Mouse (Mus musculus) liver, postnatal 0 days (tissue): ENCODE data around the gene Ptpro. TPM values are rescaled to one million over a fixed set of nuclear protein-coding genes. Genes with fewer than 3 reads are reported as not detected.

Source experiments
- ATAC-seq: fragments of 200-750 bp; cut with Nextera tagmentation; 2 replicates; pipeline ENCODE4 v1.8.0; 2017; ENCODE audit warnings: mild to moderate bottlenecking, moderate library complexity
- DNase-seq: peaks from one replicate; pipeline ENCODE4 v3.0.0-alpha.2; 2016
- H3K27ac ChIP-seq: fragments of 300-500 bp; sonication (generic); 2 replicates; pipeline ENCODE4 v1.5.1; 2014; ENCODE audit warnings: antibody characterized with exemption, moderate library complexity, mild to moderate bottlenecking, low read depth
- H3K27me3 ChIP-seq: fragments of 300-500 bp; sonication (generic); 2 replicates; pipeline ENCODE4 v1.6.1; 2014; ENCODE audit warnings: low read length, control low read depth, mixed read lengths; ENCODE audit not compliant: insufficient read depth
- H3K36me3 ChIP-seq: fragments of 300-500 bp; sonication (generic); replicated peaks from 2 replicates; pipeline ENCODE4 v1.6.1; 2014; ENCODE audit warnings: mild to moderate bottlenecking, control low read depth, low read length, moderate library complexity, mixed read lengths; ENCODE audit not compliant: insufficient read depth
- H3K4me1 ChIP-seq: fragments of 300-500 bp; sonication (generic); 2 replicates; pipeline ENCODE4 v1.6.1; 2014; ENCODE audit warnings: antibody characterized with exemption, mild to moderate bottlenecking, control low read depth; ENCODE audit not compliant: insufficient read depth
- H3K4me2 ChIP-seq: fragments of 300-500 bp; sonication (generic); 2 replicates; pipeline ENCODE4 v1.6.1; 2014; ENCODE audit warnings: low read depth, mild to moderate bottlenecking, low read length, moderate library complexity, mixed read lengths
- H3K4me3 ChIP-seq: fragments of 300-500 bp; sonication (generic); 2 replicates; pipeline ENCODE4 v1.5.1; 2014; ENCODE audit warnings: low read depth, low read length
- H3K9ac ChIP-seq: fragments of 300-500 bp; sonication (generic); replicated peaks from 2 replicates; pipeline ENCODE4 v1.6.1; 2014; ENCODE audit warnings: mild to moderate bottlenecking, moderate library complexity
- H3K9me3 ChIP-seq: fragments of 300-500 bp; sonication (generic); 2 replicates; pipeline ENCODE4 v1.6.1; 2016; ENCODE audit warnings: mild to moderate bottlenecking, control low read depth, low read length, mixed read lengths
- CTCF ChIP-seq: sonication (generic); IDR thresholded peaks from 2 replicates; pipeline ENCODE4 v1.5.1; 2016; ENCODE audit warnings: antibody characterized with exemption, low read depth
- EP300 ChIP-seq: IDR thresholded peaks from 2 replicates; pipeline ENCODE4 v1.6.1; 2016; ENCODE audit warnings: antibody characterized with exemption, low read depth, mild to moderate bottlenecking
- WGBS: fragments of 180-500 bp; shearing (Covaris S2); extraction: QIAGEN DNeasy Blood & Tissue Kit; methylation state at CpG from one replicate; pipeline ENCODE4 v1.1.7; 2014; ENCODE audit not compliant: insufficient replicate concordance; 5-methylcytosine and 5-hydroxymethylcytosine counted together
- polyA plus RNA-seq: library from polyadenylated mRNA; unstranded; fragments of >200 nt; fragmentation: Nextera tagmentation; extraction: Ambion mirVana; gene quantifications from 2 replicates; pipeline ENCODE4 v1.2.1, GENCODE M21; 2015

Gene Ptpro
- polyA plus RNA-seq, 1 experiment from 2014 or later: 0.86 TPM

DNA sequence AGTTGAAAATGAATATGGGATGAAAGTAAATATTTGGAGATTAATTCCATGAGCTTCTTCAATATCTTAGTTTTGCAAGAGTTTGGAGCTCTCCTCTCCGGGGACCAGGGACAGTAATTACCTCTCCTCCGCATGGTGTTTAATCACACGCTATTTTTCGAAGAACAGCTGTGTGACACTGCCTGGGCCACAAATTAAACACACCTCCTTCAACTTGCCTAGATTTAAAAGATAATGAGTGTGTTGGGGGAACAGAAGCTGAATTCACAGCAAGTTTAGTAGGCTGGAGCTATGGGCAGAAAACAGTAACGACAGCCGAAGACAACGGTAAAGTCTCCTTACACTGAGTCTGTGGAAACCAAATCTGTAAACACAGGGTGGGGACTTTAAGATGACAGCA lies 35.7 kb downstream of the Ptpro start:
- WGBS: 87% methylated on average over 7 of the region's 7 CpGs
- no peak overlapping the region for H3K9ac ChIP-seq
- H3K4me3 ChIP-seq: no peak overlapping the region
- no peaks in the 10 kb centered on the region for H3K4me1 ChIP-seq
- H3K27ac ChIP-seq: no peak overlapping the region
- no peak for TF ChIP-seq CTCF
- no peak for TF ChIP-seq EP300
- no peaks in the 10 kb centered on the region for H3K27me3 ChIP-seq
- DNase-seq (no peak), ATAC-seq (no peak)
- H3K36me3 ChIP-seq: no peaks in the 10 kb centered on the region
- no peak overlapping the region for H3K4me2 ChIP-seq
- H3K9me3 ChIP-seq: no peaks in the 10 kb centered on the region

DNA sequence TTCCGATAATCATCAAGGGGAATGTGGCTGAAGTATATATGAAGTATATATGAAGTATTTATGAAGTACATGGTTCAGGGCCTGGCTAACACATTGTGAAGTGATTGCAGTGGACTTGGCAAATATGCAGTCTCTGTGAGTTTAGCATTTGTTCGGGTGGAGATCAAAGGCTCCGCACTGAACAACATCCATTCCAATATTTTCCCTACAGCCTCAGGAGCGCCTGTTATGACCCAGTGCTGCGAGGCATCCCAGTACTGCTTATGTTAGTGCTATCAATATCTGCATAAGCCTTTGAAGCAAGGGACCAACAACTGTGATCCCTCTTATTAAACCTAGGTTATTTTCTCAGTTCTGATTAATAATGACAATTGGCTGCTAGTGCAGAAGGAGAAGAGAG lies 36.1 kb downstream of the Ptpro start:
- DNase-seq: no peak
- no peak overlapping the region for H3K4me2 ChIP-seq
- no peak overlapping the region for H3K4me3 ChIP-seq
- no peaks in the 10 kb centered on the region for H3K4me1 ChIP-seq
- no peak overlapping the region for H3K9ac ChIP-seq
- H3K27me3 ChIP-seq: no peaks in the 10 kb centered on the region
- H3K27ac ChIP-seq: no peak overlapping the region
- H3K9me3 ChIP-seq: no peaks in the 10 kb centered on the region
- 84% methylated on average over 5 of the region's 5 CpGs for WGBS
- TF ChIP-seq EP300 (no peak), CTCF (no peak)
- H3K36me3 ChIP-seq: no peaks in the 10 kb centered on the region
- no peak for ATAC-seq

DNA sequence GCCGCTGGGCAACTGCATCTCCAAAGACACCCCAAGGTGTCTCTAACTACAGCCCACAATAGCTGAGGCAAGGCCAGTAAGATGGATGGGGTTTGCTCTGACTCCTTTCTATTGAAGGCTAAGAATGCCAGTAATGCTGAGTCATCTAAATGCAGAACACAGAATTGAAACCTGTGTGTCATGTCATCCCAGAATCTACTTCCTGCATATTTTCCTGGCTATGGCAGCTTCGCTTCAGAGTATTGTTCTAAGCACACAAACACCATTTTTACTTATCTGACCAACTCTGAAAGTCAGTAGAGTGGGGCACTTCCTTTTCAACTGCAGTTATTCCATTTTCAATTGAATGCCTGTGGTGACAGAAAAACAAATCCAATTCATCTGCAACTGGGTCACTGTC lies 40.3 kb downstream of the Ptpro start:
- no peak for TF ChIP-seq CTCF
- TF ChIP-seq EP300: no peak
- Histone ChIP-seq H3K9me3 (peaks cover 3% of the 10 kb centered on the region; the same call in 1 of the 2 replicates), H3K27ac (no peak overlapping the region), H3K9ac (no peak overlapping the region), H3K4me2 (no peak overlapping the region), H3K4me3 (no peak overlapping the region), H3K27me3 (no peaks in the 10 kb centered on the region), H3K4me1 (no peaks in the 10 kb centered on the region), H3K36me3 (no peaks in the 10 kb centered on the region)
- WGBS: 57% methylated on average over 2 of the region's 2 CpGs
- ATAC-seq (0 out of 2 replicates have a peak, but pooled peaks have one; percentile 10), DNase-seq (no peak)

DNA sequence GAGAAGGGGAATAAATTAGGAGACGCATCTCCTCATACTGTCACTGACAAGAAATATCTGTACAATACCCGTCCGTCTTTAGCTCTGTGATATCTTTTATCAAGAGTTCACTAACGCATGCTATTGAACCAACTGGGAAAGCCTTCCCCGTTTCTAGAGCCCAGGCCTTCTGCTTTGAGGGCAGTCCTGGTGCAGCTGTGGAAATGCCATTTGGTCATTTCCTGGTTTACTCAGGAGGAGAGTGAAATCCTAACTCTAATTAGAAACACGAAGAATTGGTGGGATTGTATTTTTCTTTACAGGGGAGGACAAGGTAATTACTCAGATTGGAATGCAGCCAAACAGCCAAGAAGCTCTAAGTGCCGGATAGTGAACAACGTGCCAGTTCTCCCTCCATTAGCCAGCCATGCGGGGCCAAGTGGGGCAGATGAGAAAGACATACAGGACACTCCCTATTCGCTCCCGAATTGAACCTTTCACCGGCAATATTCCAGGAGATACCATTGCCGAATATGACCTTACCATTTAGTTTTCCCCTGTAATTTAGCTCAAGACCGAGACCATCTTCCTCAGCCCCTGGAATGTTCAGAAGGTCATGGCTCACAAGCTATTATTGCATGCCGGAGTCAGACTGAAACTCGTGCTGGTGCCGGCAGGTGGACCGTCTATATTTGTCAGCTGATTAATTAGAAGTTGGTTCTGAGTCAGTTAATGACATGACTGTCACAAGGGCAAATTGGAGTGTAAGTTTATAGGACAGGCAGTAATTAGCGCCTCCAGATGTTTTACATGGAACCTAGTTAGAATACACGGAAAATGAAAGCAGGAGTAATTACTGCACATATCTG lies 43.1 kb downstream of the Ptpro start:
- Histone ChIP-seq H3K9me3 (peaks cover 3% of the 10 kb centered on the region; the same call in 1 of the 2 replicates), H3K4me3 (no peak overlapping the region), H3K27me3 (no peaks in the 10 kb centered on the region), H3K36me3 (no peaks in the 10 kb centered on the region), H3K4me2 (no peak overlapping the region), H3K4me1 (no peaks in the 10 kb centered on the region), H3K9ac (no peak overlapping the region), H3K27ac (no peak overlapping the region)
- DNase-seq: no peak
- TF ChIP-seq EP300: no peak
- TF ChIP-seq CTCF: no peak
- 75% methylated on average over 20 of the region's 20 CpGs for WGBS
- ATAC-seq: no peak

DNA sequence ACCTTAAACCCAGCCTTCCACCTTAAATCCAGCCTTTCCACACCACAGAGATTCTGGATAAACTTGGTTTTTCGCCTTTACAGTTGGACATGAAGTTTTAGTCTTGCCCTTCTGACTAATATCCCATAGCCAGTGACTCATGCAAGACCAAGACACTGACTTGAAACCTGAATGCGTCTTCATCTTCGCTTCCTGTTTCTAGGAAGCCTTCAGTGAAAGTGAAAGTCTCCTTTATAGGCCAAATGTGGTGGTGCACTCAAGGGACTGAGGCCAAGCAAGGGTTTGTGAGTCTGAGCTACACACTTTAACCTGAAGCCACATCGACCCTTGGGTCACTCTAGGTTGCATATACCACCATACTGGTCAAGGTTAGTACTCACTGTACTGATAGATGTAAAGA lies 50.4 kb downstream of the Ptpro start:
- Histone ChIP-seq H3K36me3 (no peaks in the 10 kb centered on the region), H3K4me3 (no peak overlapping the region), H3K9me3 (no peaks in the 10 kb centered on the region), H3K27ac (no peak overlapping the region), H3K4me2 (no peak overlapping the region), H3K4me1 (no peaks in the 10 kb centered on the region), H3K27me3 (no peaks in the 10 kb centered on the region), H3K9ac (no peak overlapping the region)
- TF ChIP-seq EP300: no peak
- no peak for TF ChIP-seq CTCF
- DNase-seq (no peak), ATAC-seq (no peak)
- 67% methylated on average over 4 of the region's 4 CpGs for WGBS

DNA sequence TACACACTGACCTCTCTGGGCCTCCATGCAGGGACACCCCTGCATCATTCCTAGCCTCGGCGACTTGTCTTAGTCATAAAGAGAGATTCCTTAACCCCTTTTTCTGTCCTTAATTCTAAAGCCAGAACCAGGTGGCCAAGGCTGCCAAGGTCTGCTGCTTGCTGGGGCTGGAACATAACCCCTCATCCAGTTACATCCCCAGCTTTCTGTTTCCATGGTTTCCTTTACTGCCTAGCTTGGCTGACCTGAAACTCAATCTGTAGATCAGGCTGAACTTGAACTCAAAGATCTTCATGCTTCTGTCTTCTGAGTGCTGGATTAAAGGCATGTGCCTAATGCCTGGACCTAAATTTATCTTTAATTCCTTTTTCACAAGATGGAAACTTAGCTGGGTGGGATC lies 51.7 kb downstream of the Ptpro start:
- no peak for TF ChIP-seq CTCF
- TF ChIP-seq EP300: no peak
- ATAC-seq (no peak), DNase-seq (no peak)
- Histone ChIP-seq H3K9me3 (no peaks in the 10 kb centered on the region), H3K27ac (no peak overlapping the region), H3K4me3 (no peak overlapping the region), H3K36me3 (no peaks in the 10 kb centered on the region), H3K4me2 (no peak overlapping the region), H3K9ac (no peak overlapping the region), H3K27me3 (no peaks in the 10 kb centered on the region), H3K4me1 (no peaks in the 10 kb centered on the region)
- 81% methylated on average over 2 of the region's 2 CpGs for WGBS
